Mouse (Mus musculus): ENCODE data around the gene Atg9b.

DNA sequence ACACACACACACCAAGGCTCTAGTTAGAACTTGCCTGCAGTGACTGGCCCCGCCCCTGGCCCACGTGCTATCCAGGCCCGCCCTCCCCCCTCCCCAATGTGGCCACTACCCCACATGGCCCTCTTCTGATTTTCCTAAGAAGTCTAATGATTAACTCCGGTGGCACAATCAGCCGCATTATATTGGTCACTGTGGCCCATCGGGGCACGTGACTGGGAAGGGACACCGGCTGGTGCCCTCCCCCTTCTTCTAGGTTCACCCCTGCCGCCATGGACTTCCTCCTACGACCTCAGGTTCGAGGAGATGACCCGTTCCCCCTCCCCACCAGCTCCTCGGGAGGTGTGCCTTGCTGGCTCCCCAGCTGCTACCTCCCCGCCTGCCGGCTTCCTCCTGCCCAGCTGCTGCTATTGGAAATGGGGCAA, 36.0 kb upstream of the Atg9b start:
- TF ChIP-seq EP300 (IDR thresholded peaks at IDR 0.05; ENCODE audit: low read depth) (no peak), CTCF (IDR thresholded peaks at IDR 0.05; ENCODE audit: low read depth) (no peak)

Data from liver, postnatal 0 days (tissue).